Mouse (Mus musculus) spleen, postnatal 4 days (tissue): ENCODE data around the gene Asphd1.

Experiments used
- DNase-seq, 2 experiments: peaks; one replicate each; pipeline ENCODE4 v3.0.0; 2022; ENCODE audit warnings: low spot score in 2 of 2

Asphd1 gene

DNA sequence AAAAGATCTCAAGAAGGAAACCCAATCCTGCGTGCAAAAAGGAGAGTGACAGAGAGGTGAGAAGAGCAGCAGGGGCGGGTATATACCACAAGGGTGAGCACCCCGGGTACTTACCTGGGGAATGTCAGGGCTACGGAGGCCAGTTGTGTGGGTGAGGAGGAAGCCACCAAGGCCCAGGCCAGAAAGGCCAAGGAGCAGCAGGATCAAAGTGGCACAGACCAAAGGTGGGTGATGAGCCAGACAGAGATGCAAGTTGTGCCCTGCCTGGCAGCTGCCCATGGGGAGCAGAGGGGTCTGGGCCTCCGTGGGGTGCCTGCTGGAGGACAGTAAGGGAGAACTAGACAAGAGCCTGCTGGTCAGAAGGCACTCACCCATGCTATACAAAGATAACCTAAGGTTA is 52.5 kb downstream of the Asphd1 start:
- peak in 1 of 2 experiments; percentile 66 for DNase-seq
